Mouse (Mus musculus) subcutaneous adipose tissue, adult 2 months (tissue): ENCODE measurements around the gene Vps33a. TPM values are rescaled to one million over a fixed set of nuclear protein-coding genes. Genes with fewer than 3 reads are reported as not detected.

ENCODE experiments used
- polyA plus RNA-seq: library from polyadenylated mRNA; depleted of rRNA; stranded (reverse); fragments of >200 nt; gene quantifications from 2 replicates; pipeline ENCODE4 v1.2.3, GENCODE M21; 2012; ENCODE audit warnings: low replicate concordance; rRNA removed

Vps33a gene
- 24.7 and 24.9 TPM in 2 replicates for polyA plus RNA-seq

GRCm38 (mm10) chr5:123572357-123573186 lies at the start of gene Vps33a:
Gene Vps33a (minus strand): TSS chr5:123573038.

GRCm38 (mm10) chr5:123525281-123525680 lies 47.6 kb downstream of the Vps33a start, which contains the start of gene Gm49027:
Gene Gm49027 (minus strand): TSS chr5:123525488.

GRCm38 (mm10) chr5:123523692-123524392 lies 49.0 kb downstream of the Vps33a start, which contains the start of gene Diablo:
Gene Diablo (minus strand): TSS chr5:123524176.

GRCm38 (mm10) chr5:123510160-123510559 lies 62.7 kb downstream of the Vps33a start, which contains the start of gene B3gnt4:
Gene B3gnt4 (plus strand): TSS chr5:123510460.

GRCm38 (mm10) chr5:123489112-123489785 lies 83.6 kb downstream of the Vps33a start, which contains the start of the genes Lrrc43 and Il31:
Gene Lrrc43 (plus strand): TSS chr5:123489305.
Gene Il31 (minus strand): TSS chr5:123489489.

Other genes starting within 250 kb of the Vps33a start
- gene Bcl7a, start 229.2 kb downstream of the Vps33a start, polyA plus RNA-seq, result 5.0 and 12.0 TPM in 2 replicates
- 38.0 and 62.7 TPM in 2 replicates for gene Mlxip, start 178.2 kb downstream of the Vps33a start, polyA plus RNA-seq
- gene Lrrc43, start 83.7 kb downstream of the Vps33a start, polyA plus RNA-seq, result not detected in 2 replicates
- not detected in 2 replicates for gene Il31, start 83.5 kb downstream of the Vps33a start, polyA plus RNA-seq
- 0.51 and 1.2 TPM in 2 replicates for gene B3gnt4, start 62.6 kb downstream of the Vps33a start, polyA plus RNA-seq
- gene Diablo, start 48.9 kb downstream of the Vps33a start, polyA plus RNA-seq, result 75.7 and 79.9 TPM in 2 replicates
- gene Gm49027, start 47.5 kb downstream of the Vps33a start, polyA plus RNA-seq, result 0.92 and 3.2 TPM in 2 replicates
- 28.4 and 29.9 TPM in 2 replicates for gene Clip1, start 111.6 kb upstream of the Vps33a start, polyA plus RNA-seq
- gene Zcchc8, start 148.1 kb upstream of the Vps33a start, polyA plus RNA-seq, result 18.3 and 30.2 TPM in 2 replicates
- 12.9 and 15.1 TPM in 2 replicates for gene Rsrc2, start 176.4 kb upstream of the Vps33a start, polyA plus RNA-seq
- gene Kntc1, start 176.7 kb upstream of the Vps33a start, polyA plus RNA-seq, result 0.85 and 4.2 TPM in 2 replicates